Mouse (Mus musculus) limb, embryonic 11.5 days (tissue): ENCODE data around the gene Gss. TPM values are rescaled to one million over a fixed set of nuclear protein-coding genes. Genes with fewer than 3 reads are reported as not detected.

ENCODE experiments used
- ATAC-seq: fragments of 200-750 bp; cut with Nextera tagmentation; 2 replicates; pipeline ENCODE4 v1.8.0; 2017; ENCODE audit warnings: low read depth; ENCODE audit not compliant: insufficient number of reproducible peaks, low FRiP score, low TSS enrichment
- DNase-seq: peaks from one replicate; pipeline ENCODE4 v3.0.0-alpha.2; 2015; ENCODE audit warnings: low spot score
- H3K27ac ChIP-seq: fragments of 300-500 bp; sonication (generic); replicated peaks from 2 replicates; pipeline ENCODE4 v1.5.1; 2014; ENCODE audit warnings: low read depth, mild to moderate bottlenecking, low read length
- H3K27me3 ChIP-seq: fragments of 300-500 bp; sonication (generic); 2 replicates; pipeline ENCODE4 v1.6.1; 2014; ENCODE audit warnings: mild to moderate bottlenecking, low read length, mixed read lengths; ENCODE audit not compliant: control insufficient read depth, insufficient read depth
- H3K36me3 ChIP-seq: fragments of 300-500 bp; sonication (generic); 2 replicates; pipeline ENCODE4 v1.6.1; 2014; ENCODE audit warnings: mild to moderate bottlenecking, low read length, moderate library complexity, mixed read lengths; ENCODE audit not compliant: control insufficient read depth, insufficient read depth
- H3K4me1 ChIP-seq: fragments of 300-500 bp; sonication (generic); 2 replicates; pipeline ENCODE4 v1.6.1; 2014; ENCODE audit warnings: low read length, mixed read lengths; ENCODE audit not compliant: control insufficient read depth, insufficient read depth
- H3K4me2 ChIP-seq: fragments of 300-500 bp; sonication (generic); 2 replicates; pipeline ENCODE4 v1.6.1; 2014; ENCODE audit warnings: low read depth, mild to moderate bottlenecking, moderate library complexity; ENCODE audit not compliant: severe bottlenecking
- H3K4me3 ChIP-seq: fragments of 300-500 bp; sonication (generic); 2 replicates; pipeline ENCODE4 v1.5.1; 2014; ENCODE audit warnings: low read depth, low read length
- H3K9ac ChIP-seq: fragments of 300-500 bp; sonication (generic); 2 replicates; pipeline ENCODE4 v1.6.1; 2014; ENCODE audit warnings: mild to moderate bottlenecking, low read length
- H3K9me3 ChIP-seq: fragments of 300-500 bp; sonication (generic); 2 replicates; pipeline ENCODE4 v1.6.1; 2016; ENCODE audit warnings: low read length; ENCODE audit not compliant: control insufficient read depth
- WGBS: fragments of 180-500 bp; shearing (Covaris S2); extraction: QIAGEN DNeasy Blood & Tissue Kit; methylation state at CpG from one replicate; pipeline ENCODE4 v1.1.7; 2014; 5-methylcytosine and 5-hydroxymethylcytosine counted together
- microRNA counts: library from miRNA; unstranded; fragments of <30 nt; microRNA quantifications from one replicate; lab custom pipeline; 2016
- microRNA-seq: library from miRNA; unstranded; fragments of <30 nt; microRNA quantifications from one replicate; pipeline ENCODE4, GENCODE M21; 2016
- polyA plus RNA-seq: library from polyadenylated mRNA; unstranded; fragments of >200 nt; fragmentation: Nextera tagmentation; extraction: Ambion mirVana; gene quantifications from 2 replicates; pipeline ENCODE4 v1.2.1, GENCODE M21; 2014

The Gss gene
- polyA plus RNA-seq, 1 experiment from 2014 or later: 24.2 TPM

- Histone ChIP-seq H3K27ac (no peak overlapping the region), H3K4me3 (peak overlapping the region; percentile 33), H3K4me2 (peak overlapping the region; percentile 73), H3K9ac (peak overlapping the region; percentile 54), H3K4me1 (0 out of 2 replicates have a peak, but pooled peaks cover 3% of the 10 kb centered on the region), H3K9me3 (no peaks in the 10 kb centered on the region), H3K36me3 (no peaks in the 10 kb centered on the region), H3K27me3 (peaks cover 10% of the 10 kb centered on the region; the same call in 1 of the 2 replicates)
- DNase-seq: peak; percentile 67
- no peak for ATAC-seq
- under 1% methylated on average over 23 of the region's 23 CpGs for WGBS
Observed at GRCm38 (mm10) chr2:155514666-155515065, 77.9 kb downstream of the Gss start.

- Histone ChIP-seq H3K27ac (no peak overlapping the region), H3K9me3 (no peaks in the 10 kb centered on the region), H3K27me3 (peaks cover 10% of the 10 kb centered on the region; the same call in 1 of the 2 replicates), H3K4me1 (no peaks in the 10 kb centered on the region), H3K4me3 (no peak overlapping the region), H3K4me2 (no peak overlapping the region; the same call in 1 of the 2 replicates), H3K9ac (no peak overlapping the region), H3K36me3 (no peaks in the 10 kb centered on the region)
- DNase-seq (no peak), ATAC-seq (no peak)
- 73% methylated on average over 5 of the region's 5 CpGs for WGBS
Observed at GRCm38 (mm10) chr2:155513543-155513942, 79.1 kb downstream of the Gss start.

MicroRNA genes within 50 kb of the gene (microRNA counts, 519-probe panel; counts per million panel counts)
- not detected for microRNA mmu-miR-499 (lab: Ali Mortazavi, UCI)

Small RNA genes lying within 50 kb of the gene (microRNA-seq; reads per million reads assigned to microRNA genes)
- 4.3 reads per million, percentile 7 among the genes with 10 or more reads in this experiment for gene Mir499

Other genes starting within 250 kb of the Gss start
- 53.4 and 56.0 TPM in 2 replicates for gene Pigu, start 235.4 kb downstream of the Gss start, polyA plus RNA-seq
- gene Trp53inp2, start 211.8 kb downstream of the Gss start, polyA plus RNA-seq: 17.5 and 19.3 TPM in 2 replicates
- 31.0 and 35.7 TPM in 2 replicates for gene Ncoa6, start 118.9 kb downstream of the Gss start, polyA plus RNA-seq
- 9.2 and 10.7 TPM in 2 replicates for gene Acss2, start 74.9 kb downstream of the Gss start, polyA plus RNA-seq
- gene Ggt7, start 74.6 kb downstream of the Gss start, polyA plus RNA-seq: 2.2 and 2.3 TPM in 2 replicates
- 0.67 and 0.99 TPM in 2 replicates for gene Myh7b, start 18.4 kb upstream of the Gss start, polyA plus RNA-seq
- gene Trpc4ap, start 99.6 kb upstream of the Gss start, polyA plus RNA-seq: 142 and 143 TPM in 2 replicates
- 21.5 and 24.9 TPM in 2 replicates for gene Edem2, start 136.7 kb upstream of the Gss start, polyA plus RNA-seq
- not detected in 2 replicates for gene Gm17581, start 143.1 kb upstream of the Gss start, polyA plus RNA-seq
- gene Procr, start 158.3 kb upstream of the Gss start, polyA plus RNA-seq: 2.7 and 3.6 TPM in 2 replicates
- gene Mmp24, start 182.5 kb upstream of the Gss start, polyA plus RNA-seq: not detected in 2 replicates
- gene BC029722, start 226.6 kb upstream of the Gss start, polyA plus RNA-seq: 6.2 and 6.4 TPM in 2 replicates
- 201 and 215 TPM in 2 replicates for gene Eif6, start 234.1 kb upstream of the Gss start, polyA plus RNA-seq
- gene Fam83c, start 242.0 kb upstream of the Gss start, polyA plus RNA-seq: 0.30 and 0.32 TPM in 2 replicates